Mouse (Mus musculus): ENCODE measurements around the gene Fgf15. TPM values are rescaled to one million over a fixed set of nuclear protein-coding genes. Genes with fewer than 3 reads are reported as not detected.

The Fgf15 gene
- total RNA-seq, 4 experiments from 2014 or later = 0.31 to 0.46 (median 0.32) TPM; not detected in 1

GRCm38 (mm10) chr7:144932389-144932937, 36.1 kb downstream of the Fgf15 start:
- no peak for DNase-seq

GRCm38 (mm10) chr7:144933336-144933735, 37.0 kb downstream of the Fgf15 start:
- peak; percentile 45 for DNase-seq

- peak; percentile 55 for DNase-seq
These were observed 37.5 kb downstream of the Fgf15 start for GRCm38 (mm10) chr7:144933796-144934195.

GRCm38 (mm10) chr7:144934901-144935300, 38.6 kb downstream of the Fgf15 start:
- no peak for DNase-seq

- DNase-seq = no peak
These were observed 39.2 kb downstream of the Fgf15 start for GRCm38 (mm10) chr7:144935563-144935962.

GRCm38 (mm10) chr7:144936311-144936880, 40.1 kb downstream of the Fgf15 start:
- no peak for DNase-seq

- peak; percentile 87 for DNase-seq
These were observed 41.2 kb downstream of the Fgf15 start for GRCm38 (mm10) chr7:144937490-144937889.

- DNase-seq = no peak
These were observed 41.7 kb downstream of the Fgf15 start for GRCm38 (mm10) chr7:144937899-144938517.

GRCm38 (mm10) chr7:144938661-144939343, 42.5 kb downstream of the Fgf15 start:
- no peak for DNase-seq

- peak; percentile 72 for DNase-seq
These were observed 43.1 kb downstream of the Fgf15 start, which contains the start of gene Ccnd1 for GRCm38 (mm10) chr7:144939344-144940002. Ccnd1 (minus strand) TSS chr7:144939925.

- DNase-seq = no peak
These were observed 43.8 kb downstream of the Fgf15 start for GRCm38 (mm10) chr7:144940003-144940571.

- DNase-seq = no peak
These were observed 44.3 kb downstream of the Fgf15 start for GRCm38 (mm10) chr7:144940585-144940984.

GRCm38 (mm10) chr7:144941242-144941831, 45.0 kb downstream of the Fgf15 start:
- peak; percentile 91 for DNase-seq

GRCm38 (mm10) chr7:144942071-144942743, 45.9 kb downstream of the Fgf15 start:
- DNase-seq = peak; percentile 41

GRCm38 (mm10) chr7:144942744-144943135, 46.4 kb downstream of the Fgf15 start:
- DNase-seq = no peak

- peak; percentile 69 for DNase-seq
These were observed 46.9 kb downstream of the Fgf15 start for GRCm38 (mm10) chr7:144943254-144943653.

Other genes with a start within 250 kb of the Fgf15 start
- gene Ano1, start 144.6 kb upstream of the Fgf15 start, total RNA-seq (2022) = 10 to 100 TPM; 21.7 to 34.5 (median 29.8) TPM
- 1 to 10 TPM in 3 of 4 experiments, under 1 TPM in 1; 0.67 to 2.8 (median 2.0) TPM for gene Fgf3, start 58.4 kb upstream of the Fgf15 start, total RNA-seq (2022)
- gene Fgf4, start 49.2 kb upstream of the Fgf15 start, total RNA-seq (2022) = not detected
- gene LTO1, start 18.6 kb downstream of the Fgf15 start, total RNA-seq (2022) = 10 to 100 TPM; 27.1 to 39.7 (median 31.2) TPM
- 100 to 1,000 TPM; 177 to 201 (median 190) TPM for gene Ccnd1, start 43.4 kb downstream of the Fgf15 start, total RNA-seq (2022)

Measured in adrenal gland, adult 8-10 months (tissue).